Mouse (Mus musculus) embryonic facial prominence, embryonic 10.5 days (tissue): Measurements from ENCODE around the gene Dyrk3. TPM values are rescaled to one million over a fixed set of nuclear protein-coding genes. Genes with fewer than 3 reads are reported as not detected.
A peak's percentile ranks its signal among the peaks of the same experiment; 100 is the strongest.

Source experiments
- DNase-seq: peaks from one replicate; pipeline ENCODE4 v3.0.0-alpha.2; 2017; ENCODE audit warnings: low spot score
- H3K27ac ChIP-seq: fragments of 300-500 bp; sonication (generic); replicated peaks from 2 replicates; pipeline ENCODE4 v1.5.1; 2016; ENCODE audit warnings: mild to moderate bottlenecking
- H3K27me3 ChIP-seq: fragments of 300-500 bp; sonication (generic); replicated peaks from 2 replicates; pipeline ENCODE4 v1.6.1; 2016; ENCODE audit warnings: low read depth, mild to moderate bottlenecking; ENCODE audit not compliant: poor library complexity, severe bottlenecking
- H3K36me3 ChIP-seq: fragments of 300-500 bp; sonication (generic); replicated peaks from 2 replicates; pipeline ENCODE4 v1.6.1; 2016; ENCODE audit warnings: mild to moderate bottlenecking, moderate library complexity
- H3K4me1 ChIP-seq: fragments of 300-500 bp; sonication (generic); 2 replicates; pipeline ENCODE4 v1.6.1; 2016
- H3K4me3 ChIP-seq: fragments of 300-500 bp; sonication (generic); 2 replicates; pipeline ENCODE4 v1.5.1; 2016; ENCODE audit warnings: mild to moderate bottlenecking, moderate library complexity
- H3K9me3 ChIP-seq: fragments of 300-500 bp; sonication (generic); 2 replicates; pipeline ENCODE4 v1.6.1; 2016; ENCODE audit warnings: mild to moderate bottlenecking
- WGBS: fragments of 180-500 bp; shearing (Covaris S2); methylation state at CpG from one replicate; pipeline ENCODE4 v1.1.7; 2016; 5-methylcytosine and 5-hydroxymethylcytosine counted together
- polyA plus RNA-seq: library from polyadenylated mRNA; unstranded; fragments of >200 nt; fragmentation: Nextera tagmentation; extraction: Ambion mirVana; gene quantifications from 2 replicates; pipeline ENCODE4 v1.2.1, GENCODE M21; 2016

The Dyrk3 gene
- 8.7 and 9.7 TPM in 2 replicates for polyA plus RNA-seq

DNA sequence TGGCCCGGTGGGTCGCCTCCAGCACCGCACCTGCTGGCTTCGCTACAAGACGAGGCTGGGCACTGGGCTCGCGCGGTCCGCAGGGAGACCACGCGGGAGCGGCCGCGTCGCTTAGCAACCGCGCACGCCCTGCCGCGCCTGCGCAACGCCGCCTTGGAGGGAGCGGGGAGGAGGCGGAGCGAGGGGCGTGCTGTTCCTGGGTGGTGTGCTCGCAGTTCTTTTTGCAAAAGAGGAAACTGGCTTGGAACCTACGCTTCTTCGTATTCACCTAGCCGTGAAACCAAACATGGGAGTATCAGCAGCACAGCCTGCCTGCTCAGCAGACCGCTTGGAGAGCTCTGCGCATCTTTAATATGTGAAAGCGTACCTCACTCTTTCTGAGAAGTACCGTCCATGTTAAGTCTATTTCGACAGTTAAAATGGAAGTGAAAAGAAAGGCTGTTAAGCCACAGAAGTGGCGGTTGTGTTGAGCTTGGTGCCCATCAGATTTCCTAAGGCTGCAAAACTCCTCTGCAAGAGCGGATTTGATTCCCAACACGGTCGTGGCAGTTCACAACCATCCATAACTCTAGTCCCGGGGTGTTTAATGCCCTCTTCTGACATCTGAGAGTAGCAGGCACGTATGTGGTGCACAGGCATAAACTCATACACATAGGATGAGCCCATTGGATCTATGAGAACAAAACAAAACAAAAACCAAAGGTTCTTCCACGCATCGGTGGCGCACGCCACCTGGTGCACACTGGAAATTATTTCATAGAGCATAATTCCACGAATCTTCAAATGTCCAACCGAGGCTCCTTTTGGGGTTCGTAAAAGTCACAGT, at the start of gene Dyrk3:
Dyrk3 (minus strand) TSS at position 150 of the 826 bp plus-strand sequence.
- H3K27ac ChIP-seq = peak within 1 kb of the TSS; percentile 90
- peaks cover 33% of the 10 kb centered on the region for H3K4me1 ChIP-seq
- H3K9me3 ChIP-seq = no peaks in the 10 kb centered on the region
- no peaks in the 10 kb centered on the region for H3K27me3 ChIP-seq
- H3K36me3 ChIP-seq = no peaks in the 10 kb centered on the region; the same call in 1 of the 2 replicates
- WGBS = 7% methylated on average over 49 of the region's 49 CpGs
- peak; percentile 95 for DNase-seq
- H3K4me3 ChIP-seq = peak within 1 kb of the TSS; percentile 76

DNA sequence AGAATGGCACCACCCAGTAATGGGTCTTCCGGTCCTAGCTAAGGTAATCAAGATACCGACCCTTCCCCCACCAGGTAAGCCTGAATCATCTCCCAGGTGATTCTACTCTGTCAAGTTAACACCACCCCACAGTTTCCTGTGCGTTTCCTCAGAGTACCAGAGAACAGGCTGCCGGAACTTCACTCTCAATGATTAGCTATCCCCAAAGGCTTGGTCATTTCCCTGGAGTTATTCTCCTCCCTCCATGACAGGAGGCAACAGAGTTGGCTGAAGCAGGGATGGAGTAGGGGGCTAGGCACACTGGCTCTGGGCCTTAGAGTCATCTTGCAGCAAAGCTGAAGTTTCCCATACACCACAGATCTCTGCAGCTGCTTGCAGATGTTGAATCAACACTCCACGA, 49.7 kb upstream of the Dyrk3 start:
- Histone ChIP-seq H3K27ac (no peak overlapping the region), H3K9me3 (no peaks in the 10 kb centered on the region), H3K4me1 (no peaks in the 10 kb centered on the region; the same call in 1 of the 2 replicates), H3K27me3 (no peaks in the 10 kb centered on the region), H3K4me3 (no peak overlapping the region), H3K36me3 (no peaks in the 10 kb centered on the region)
- 90% methylated on average over 5 of the region's 5 CpGs for WGBS
- no peak for DNase-seq

DNA sequence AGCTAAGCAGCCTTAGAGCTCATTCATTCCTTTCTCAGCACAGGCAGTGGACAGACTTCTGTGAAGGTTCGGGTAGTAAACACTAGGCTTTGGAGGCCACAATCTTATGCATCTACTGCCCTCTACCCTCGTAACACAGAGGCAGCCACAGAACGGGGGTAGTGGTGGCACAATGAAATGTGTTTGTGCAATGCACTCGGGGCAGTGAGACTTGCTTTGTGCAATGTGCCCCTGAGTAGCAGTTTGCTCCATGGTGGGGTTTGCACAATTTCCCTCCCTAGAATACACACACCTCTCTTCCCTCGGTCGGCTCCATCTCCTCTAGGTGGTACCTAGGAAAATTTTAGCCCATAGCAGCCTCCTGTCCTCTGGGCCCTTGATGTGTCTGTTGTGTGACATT, 48.9 kb upstream of the Dyrk3 start:
- no peaks in the 10 kb centered on the region for H3K9me3 ChIP-seq
- no peak for DNase-seq
- H3K36me3 ChIP-seq = no peaks in the 10 kb centered on the region
- no peak overlapping the region for H3K27ac ChIP-seq
- no peak overlapping the region for H3K4me3 ChIP-seq
- 85% methylated on average over 6 of the region's 6 CpGs for WGBS
- H3K27me3 ChIP-seq = no peaks in the 10 kb centered on the region
- no peaks in the 10 kb centered on the region; the same call in 1 of the 2 replicates for H3K4me1 ChIP-seq

DNA sequence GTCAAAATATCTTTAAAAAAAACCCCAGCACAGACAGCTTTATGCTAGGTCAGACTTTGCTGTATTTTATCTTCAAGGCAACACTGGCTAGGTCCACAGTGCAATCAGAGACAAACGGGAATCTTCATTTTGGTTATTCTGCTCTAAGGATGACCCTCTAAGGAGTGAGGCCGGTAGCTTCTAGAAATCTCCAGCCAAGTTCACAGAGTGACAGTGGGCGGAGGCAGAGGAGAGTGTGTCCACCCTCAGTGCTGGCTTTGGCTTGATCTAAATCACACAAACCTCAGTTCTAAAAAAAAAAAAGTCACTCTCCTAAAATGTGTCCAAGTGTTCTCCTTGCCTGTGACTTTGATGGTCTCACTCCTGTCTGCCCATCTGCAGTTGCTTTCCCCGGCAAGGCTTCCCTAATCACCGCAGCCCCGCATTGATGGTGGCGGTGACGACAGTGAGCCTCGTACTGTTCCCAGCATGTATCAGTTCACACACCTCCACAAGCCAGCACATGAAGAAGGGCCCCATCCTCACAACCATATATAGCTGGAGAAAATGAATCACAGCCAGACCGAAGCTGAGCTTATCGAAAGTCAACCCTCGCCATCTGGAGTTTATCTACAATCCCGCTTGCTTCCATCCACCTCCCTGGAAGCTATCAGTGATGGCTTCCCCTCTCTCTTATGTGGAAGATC, 47.8 kb upstream of the Dyrk3 start:
- Histone ChIP-seq H3K9me3 (no peaks in the 10 kb centered on the region), H3K36me3 (0 out of 2 replicates have a peak, but pooled peaks cover under 1% of the 10 kb centered on the region), H3K4me1 (no peaks in the 10 kb centered on the region; the same call in 1 of the 2 replicates), H3K27me3 (no peaks in the 10 kb centered on the region), H3K4me3 (no peak overlapping the region), H3K27ac (no peak overlapping the region)
- no peak for DNase-seq
- WGBS = 87% methylated on average over 13 of the region's 13 CpGs

DNA sequence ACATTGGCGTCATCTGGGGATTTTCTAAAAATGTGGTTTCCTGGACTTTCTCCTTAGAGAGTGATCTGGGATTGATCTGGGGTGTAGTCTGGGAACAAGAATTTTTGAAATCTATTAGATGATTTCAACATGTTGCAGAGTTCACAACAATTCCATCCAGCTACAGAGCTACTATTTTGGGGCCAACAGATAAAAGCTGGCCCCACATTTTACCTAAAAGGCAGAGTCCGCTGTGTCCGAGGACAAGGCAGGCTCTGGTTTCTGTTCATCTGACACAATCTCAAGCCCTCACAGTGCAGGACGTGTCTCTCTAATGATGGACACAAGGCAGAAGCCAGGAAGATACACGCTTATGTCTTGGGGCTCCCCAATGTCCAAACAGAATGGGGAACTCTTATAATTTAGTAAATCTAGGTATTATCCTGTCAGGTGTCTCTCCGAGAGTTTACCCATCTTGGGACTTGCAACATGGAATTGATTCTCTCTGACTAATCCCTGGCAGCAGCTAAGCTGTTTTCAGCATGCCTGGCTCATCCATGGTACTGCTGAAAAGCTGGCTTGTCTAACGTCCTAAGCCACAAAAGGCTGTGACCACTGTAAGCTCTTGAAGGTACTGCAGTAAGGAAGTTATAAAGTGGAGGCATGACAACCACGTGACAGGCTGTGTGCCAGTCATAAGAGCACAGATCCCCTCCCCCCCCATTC, 47.0 kb upstream of the Dyrk3 start:
- no peaks in the 10 kb centered on the region; the same call in 1 of the 2 replicates for H3K4me1 ChIP-seq
- no peak for DNase-seq
- H3K4me3 ChIP-seq = no peak overlapping the region
- no peaks in the 10 kb centered on the region for H3K27me3 ChIP-seq
- H3K27ac ChIP-seq = no peak overlapping the region
- H3K36me3 ChIP-seq = peaks cover 8% of the 10 kb centered on the region; the same call in 1 of the 2 replicates
- WGBS = 84% methylated on average over 8 of the region's 8 CpGs
- H3K9me3 ChIP-seq = no peaks in the 10 kb centered on the region

DNA sequence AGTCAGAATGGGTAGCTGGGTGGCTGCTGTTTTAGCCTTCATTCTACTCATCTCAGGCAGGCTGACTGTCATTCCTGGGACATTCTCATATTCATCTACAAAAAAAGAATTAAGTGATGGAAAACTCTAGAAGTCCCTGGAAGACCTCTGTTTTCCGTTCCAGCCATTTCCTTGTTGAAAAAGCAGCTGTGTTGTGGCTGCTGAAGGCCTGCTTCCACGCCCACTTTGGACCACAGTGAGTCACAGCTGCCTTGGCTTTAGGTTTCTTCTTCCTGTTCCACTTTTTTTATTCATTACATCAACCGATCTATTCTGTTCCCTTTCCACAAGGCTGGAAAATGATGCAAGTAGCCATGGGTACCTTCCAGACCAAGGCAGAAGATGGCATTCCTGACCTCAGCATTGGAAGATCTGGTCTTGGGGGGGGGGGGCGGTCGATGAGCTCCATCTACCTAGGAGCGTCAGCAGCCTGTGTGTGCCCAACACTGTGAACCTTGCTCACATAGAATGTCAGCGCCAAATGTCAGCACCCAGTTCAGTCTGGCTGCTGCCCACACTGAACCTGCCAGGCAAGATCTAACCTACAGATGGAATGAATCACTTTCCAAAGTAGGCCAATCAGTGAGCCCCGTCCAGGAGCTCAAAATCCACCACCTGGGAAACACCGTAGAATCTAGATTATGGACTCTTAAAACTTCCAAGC, 46.3 kb upstream of the Dyrk3 start:
- H3K27me3 ChIP-seq = no peaks in the 10 kb centered on the region
- 90% methylated on average over 9 of the region's 9 CpGs for WGBS
- DNase-seq = no peak

DNA sequence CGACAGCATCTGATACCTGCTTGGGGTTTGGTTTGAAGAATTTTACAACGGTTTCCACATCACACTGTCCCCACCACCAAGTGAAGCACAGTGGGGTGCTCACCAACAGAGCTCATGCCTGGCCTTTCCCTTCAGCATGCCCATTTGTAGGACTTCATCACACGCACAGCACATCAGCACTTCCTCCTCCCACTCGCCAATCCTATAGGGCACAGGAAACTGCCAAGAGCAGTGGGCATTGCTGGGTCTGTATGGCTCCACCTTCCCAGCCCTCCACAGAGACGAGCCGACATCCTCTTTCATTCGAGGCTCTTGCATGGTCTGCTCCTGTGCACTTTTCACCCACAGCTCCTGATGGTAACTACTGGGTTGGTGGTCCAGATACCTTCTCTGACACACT, 45.1 kb upstream of the Dyrk3 start:
- WGBS = 86% methylated on average over 7 of the region's 7 CpGs
- no peak for DNase-seq
- H3K9me3 ChIP-seq = no peaks in the 10 kb centered on the region

More for the DNA sequence above, 46.3 kb upstream of the Dyrk3 start:
- Histone ChIP-seq H3K9me3 (no peaks in the 10 kb centered on the region), H3K36me3 (peaks cover 15% of the 10 kb centered on the region), H3K27ac (no peak overlapping the region), H3K4me1 (no peaks in the 10 kb centered on the region; the same call in 1 of the 2 replicates), H3K4me3 (no peak overlapping the region)

DNA sequence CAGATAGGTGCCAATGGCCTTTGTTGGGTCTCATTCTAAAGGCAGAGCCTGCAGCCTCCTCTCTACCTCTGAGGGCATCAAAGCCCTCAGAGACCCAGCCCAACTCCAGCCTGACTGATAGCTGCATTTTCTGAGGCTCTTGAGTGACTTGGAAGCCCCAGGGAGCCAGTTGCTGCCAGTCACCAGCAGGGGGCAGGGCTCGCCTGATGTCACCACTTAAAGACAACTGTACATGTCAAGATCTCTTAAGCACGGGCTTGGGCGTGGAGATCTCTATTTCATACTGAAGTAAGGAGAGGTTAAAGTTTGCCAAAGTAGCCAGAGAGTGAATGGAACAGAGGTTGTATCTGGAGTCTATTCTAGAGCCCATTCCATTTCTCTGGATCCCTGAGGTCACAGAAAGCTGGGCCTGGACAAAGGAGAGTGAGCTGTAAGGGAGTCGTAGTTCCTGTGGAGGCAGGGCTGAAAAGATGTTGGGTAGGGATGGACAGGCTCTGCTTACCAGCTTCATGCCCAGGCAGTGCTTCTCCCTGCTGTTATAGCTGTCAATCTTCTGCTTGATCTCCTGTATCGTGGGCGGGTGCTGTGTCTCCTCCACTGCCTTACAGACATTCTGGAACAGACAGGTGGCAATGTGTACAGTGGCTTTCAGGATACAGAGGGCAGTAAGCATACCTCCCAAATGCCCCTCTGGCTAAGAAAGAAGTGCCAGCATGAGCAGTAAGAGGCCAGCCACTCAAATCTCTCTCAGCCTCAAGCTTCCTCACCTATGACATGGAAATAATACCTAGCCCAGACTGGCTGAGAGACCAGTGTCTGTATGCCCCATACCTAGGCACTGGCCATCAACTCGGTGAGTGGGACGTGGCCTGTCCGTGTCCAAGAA, 43.7 kb upstream of the Dyrk3 start:
- H3K27me3 ChIP-seq = no peaks in the 10 kb centered on the region
- peaks cover 35% of the 10 kb centered on the region for H3K36me3 ChIP-seq
- DNase-seq = peak; percentile 82
- H3K4me3 ChIP-seq = no peak overlapping the region
- 70% methylated on average over 9 of the region's 9 CpGs for WGBS
- no peaks in the 10 kb centered on the region for H3K9me3 ChIP-seq
- no peak overlapping the region for H3K27ac ChIP-seq
- peaks cover 5% of the 10 kb centered on the region for H3K4me1 ChIP-seq

More for the DNA sequence above, 45.1 kb upstream of the Dyrk3 start:
- Histone ChIP-seq H3K27ac (no peak overlapping the region), H3K4me1 (no peaks in the 10 kb centered on the region), H3K36me3 (peaks cover 22% of the 10 kb centered on the region), H3K4me3 (no peak overlapping the region), H3K27me3 (no peaks in the 10 kb centered on the region)

DNA sequence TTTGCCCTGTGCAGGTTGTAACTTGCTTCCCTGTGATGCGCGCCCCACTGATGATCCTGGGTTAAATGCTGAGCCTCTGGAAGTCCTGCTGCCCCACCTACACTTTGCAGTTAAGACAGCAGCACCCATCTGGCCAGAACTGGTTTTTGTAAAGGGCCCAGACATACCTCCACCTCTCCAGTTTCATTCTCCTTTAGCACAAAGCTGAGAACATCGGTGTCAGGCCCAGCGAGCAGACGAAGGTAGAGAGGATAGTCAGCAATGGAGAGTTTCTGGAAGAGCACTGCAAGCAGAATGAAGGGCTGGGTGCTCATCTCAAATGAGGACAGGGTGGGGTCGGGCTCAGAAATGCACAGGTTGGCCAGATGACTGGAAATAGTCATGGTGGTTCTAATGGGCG, 42.2 kb upstream of the Dyrk3 start:
- Histone ChIP-seq H3K36me3 (peaks cover 50% of the 10 kb centered on the region), H3K9me3 (no peaks in the 10 kb centered on the region), H3K4me1 (peaks cover 5% of the 10 kb centered on the region), H3K4me3 (no peak overlapping the region), H3K27ac (no peak overlapping the region), H3K27me3 (no peaks in the 10 kb centered on the region)
- WGBS = 91% methylated on average over 7 of the region's 7 CpGs
- no peak for DNase-seq

DNA sequence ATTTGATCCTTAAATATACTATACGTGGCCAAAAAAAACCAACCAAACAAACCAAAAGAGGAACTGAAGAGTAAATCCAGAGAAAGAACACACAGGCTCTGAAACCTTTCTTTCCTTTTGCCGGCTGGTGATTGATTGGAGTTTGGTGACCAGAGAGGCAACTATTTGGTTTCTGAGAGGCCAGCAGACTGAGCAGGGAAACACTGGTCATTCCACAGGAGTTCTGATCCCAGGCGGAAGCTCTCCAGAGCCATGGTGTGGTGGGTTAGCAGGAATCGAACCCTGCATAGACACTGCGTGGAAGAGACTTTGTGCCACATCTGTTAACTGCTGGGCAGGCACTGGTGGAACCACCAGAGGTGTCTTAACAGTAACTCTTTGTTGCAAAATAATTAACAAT, 39.9 kb upstream of the Dyrk3 start:
- no peak for DNase-seq
- H3K27ac ChIP-seq = no peak overlapping the region

DNA sequence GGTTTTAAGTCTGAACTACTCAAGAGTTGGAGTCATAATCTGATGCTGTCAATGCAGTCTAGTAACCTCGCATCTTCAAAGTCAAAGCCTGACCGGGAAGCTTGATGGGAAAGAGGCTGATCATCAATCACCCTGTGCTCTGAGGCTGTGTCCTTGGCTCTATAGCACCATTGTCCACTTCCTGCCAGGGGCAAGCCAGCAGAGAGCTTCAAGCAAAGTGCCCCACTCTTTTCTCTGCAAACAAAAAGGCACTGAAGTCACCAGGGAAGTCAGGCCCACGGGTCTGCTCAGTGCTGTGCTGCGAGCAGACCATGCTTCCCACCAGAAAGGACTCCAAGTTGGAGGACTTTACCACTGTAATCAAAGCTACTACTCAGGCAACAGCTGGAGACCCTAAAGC, 39.1 kb upstream of the Dyrk3 start:
- H3K36me3 ChIP-seq = peaks cover 82% of the 10 kb centered on the region
- H3K27ac ChIP-seq = no peak overlapping the region
- H3K4me3 ChIP-seq = no peak overlapping the region
- H3K27me3 ChIP-seq = no peaks in the 10 kb centered on the region
- peaks cover 5% of the 10 kb centered on the region for H3K4me1 ChIP-seq
- DNase-seq = no peak
- H3K9me3 ChIP-seq = no peaks in the 10 kb centered on the region
- 73% methylated on average over 4 of the region's 4 CpGs for WGBS

More for the DNA sequence above, 39.9 kb upstream of the Dyrk3 start:
- Histone ChIP-seq H3K4me3 (no peak overlapping the region), H3K36me3 (peaks cover 73% of the 10 kb centered on the region), H3K9me3 (no peaks in the 10 kb centered on the region), H3K27me3 (no peaks in the 10 kb centered on the region), H3K4me1 (peaks cover 5% of the 10 kb centered on the region)
- 74% methylated on average over 5 of the region's 5 CpGs for WGBS
